Comparison of ENCODE assay signal across 1 mouse cellular context in the genomic region with DNA sequence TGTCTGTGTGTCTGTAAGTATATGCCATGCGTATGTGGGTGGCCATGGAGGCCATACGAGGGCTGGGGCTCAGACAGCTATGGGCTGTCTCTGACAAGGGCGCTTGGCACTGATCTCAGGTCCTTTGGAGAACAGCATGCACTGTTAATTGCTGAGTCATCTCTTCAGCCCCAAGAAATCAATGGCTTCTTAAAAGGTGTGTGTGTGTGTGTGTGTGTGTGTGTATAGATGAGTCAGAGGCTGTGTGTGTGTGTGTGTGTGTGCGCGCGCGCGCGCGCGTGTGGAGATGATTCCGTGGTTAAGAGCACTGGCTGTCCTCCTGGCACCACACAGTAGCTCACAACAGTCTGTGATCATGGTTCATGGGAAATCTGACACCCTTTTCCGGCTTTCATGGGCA.
TF ChIP-seq lines count a peak whose summit lies in the region.

No protein-coding gene starts in this region.

TF ChIP-seq in MEL, 35 proteins besides CTCF, POLR2A, EP300 and RAD21 (continued from another document):
- TF ChIP-seq MEF2A (IDR thresholded peaks at IDR 0.05; ENCODE audit: extremely low read depth, insufficient replicate concordance, low read depth, low read length, poor library complexity, severe bottlenecking) (no peak), CHD2 (IDR thresholded peaks at IDR 0.05; ENCODE audit: low read length) (no peak), CHD1 (IDR thresholded peaks at IDR 0.05; ENCODE audit: low read depth, low read length) (no peak), POLR2AphosphoS5 (IDR thresholded peaks at IDR 0.05; ENCODE audit: borderline replicate concordance, low read depth, low read length) (no peak), ZNF384 (IDR thresholded peaks at IDR 0.05; ENCODE audit: low read depth, low read length) (no peak)
